Mouse (Mus musculus) MEL (cell line): ENCODE measurements around the gene Kdm3a.

Source experiments
- CTCF ChIP-seq, 3 experiments: IDR thresholded peaks in 2 of 3; conservative IDR thresholded peaks in 1 of 3; 2 replicates each; pipeline ENCODE4 v1.5.1; 2011 to 2012; ENCODE audit warnings: low read length in 3 of 3, low read depth in 2 of 3, mild to moderate bottlenecking in 2 of 3, improper control_type of control experiment in 1 of 3, inconsistent platforms in 1 of 3, mixed read lengths in 1 of 3, moderate library complexity in 1 of 3; ENCODE audit not compliant: control insufficient read depth in 1 of 3, insufficient read depth in 1 of 3, poor library complexity in 1 of 3, severe bottlenecking in 1 of 3
- GABPA ChIP-seq: IDR thresholded peaks from 2 replicates; pipeline ENCODE4 v1.6.1; 2012; ENCODE audit warnings: low read depth, mild to moderate bottlenecking, inconsistent platforms, low read length, improper control_type of control experiment, moderate library complexity
- POLR2A ChIP-seq, 2 experiments: IDR thresholded peaks; 2 replicates each; pipeline ENCODE4 v1.6.1; 2011 to 2012; ENCODE audit warnings: low read length in 2 of 2, mild to moderate bottlenecking in 2 of 2, control low read depth in 1 of 2, improper control_type of control experiment in 1 of 2, low read depth in 1 of 2, moderate library complexity in 1 of 2; ENCODE audit not compliant: control insufficient read depth in 1 of 2, insufficient read depth in 1 of 2, poor library complexity in 1 of 2
- SIN3A ChIP-seq: IDR thresholded peaks from 2 replicates; pipeline ENCODE4 v1.6.1; 2012; ENCODE audit warnings: low read length, improper control_type of control experiment, inconsistent platforms
- USF1 ChIP-seq: IDR thresholded peaks from 2 replicates; pipeline ENCODE4 v1.6.1; 2014; ENCODE audit warnings: low read depth, mild to moderate bottlenecking, inconsistent platforms, low read length, improper control_type of control experiment, moderate library complexity
- ZKSCAN1 ChIP-seq: IDR thresholded peaks from 2 replicates; pipeline ENCODE4 v1.6.1; 2012; ENCODE audit warnings: low read depth, mild to moderate bottlenecking, inconsistent platforms, low read length, improper control_type of control experiment, moderate library complexity

DNA sequence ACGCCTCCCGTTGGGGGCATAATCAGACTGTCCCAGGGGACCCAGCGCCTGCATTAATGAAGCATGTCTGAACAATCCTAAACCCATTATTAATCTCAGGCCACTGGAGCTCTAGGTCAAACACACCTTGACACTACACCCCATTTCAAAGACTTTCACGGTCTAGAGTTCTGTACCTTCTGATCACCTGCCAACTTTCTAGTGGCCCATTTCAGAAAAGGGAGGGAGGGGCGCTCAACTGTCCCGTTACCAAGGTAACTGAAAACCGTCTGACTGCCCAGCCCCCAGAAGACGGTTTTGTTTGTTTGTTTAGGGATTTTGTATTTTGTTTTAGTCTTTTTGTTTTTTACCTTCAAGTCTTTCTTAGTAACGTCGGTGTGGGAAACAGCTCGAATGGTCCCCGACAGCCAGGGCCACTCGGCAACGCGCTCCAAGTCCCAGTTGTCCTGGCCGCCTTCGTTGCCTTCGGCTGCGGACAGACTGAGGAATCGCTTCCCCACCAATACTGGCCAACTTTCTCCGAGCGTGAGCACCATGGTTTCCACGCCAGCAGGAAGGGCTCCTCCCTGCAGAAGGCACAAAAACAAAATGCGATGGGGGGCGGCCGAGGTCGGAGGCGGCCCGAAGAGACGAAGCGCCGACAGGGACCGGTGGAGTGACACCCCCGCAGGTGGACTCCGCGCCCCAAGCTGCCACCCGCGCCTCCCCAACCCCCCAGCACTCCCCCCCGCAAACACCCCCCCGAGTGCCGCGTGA is 906 bp downstream of the Kdm3a start:
- TF ChIP-seq CTCF (IDR thresholded peaks at IDR 0.05 in 2 of 3, conservative IDR thresholded peaks at IDR 0.05 in 1 of 3; ENCODE audit: control insufficient read depth in 1 of 3, insufficient read depth in 1 of 3, low read depth in 2 of 3, low read length in 3 of 3, poor library complexity in 1 of 3, severe bottlenecking in 1 of 3) (no peak), SIN3A (no peak), POLR2A (IDR thresholded peaks at IDR 0.05; ENCODE audit: control insufficient read depth in 1 of 2, insufficient read depth in 1 of 2, low read depth in 1 of 2, low read length in 2 of 2, poor library complexity in 1 of 2) (no peak), ZKSCAN1 (no peak), GABPA (no peak), USF1 (no peak)
